Mouse (Mus musculus) ES-E14 (cell line): Measurements from ENCODE around the gene Olfr523.
"Not testable (repeated sequence)": the region's sequence is repeated elsewhere in the genome, so short reads cannot be mapped to it uniquely, and the experiment has no call there.

ENCODE experiments used
- CHD2 ChIP-seq: IDR thresholded peaks from 2 replicates; pipeline ENCODE4 v1.6.1; 2014; ENCODE audit warnings: mild to moderate bottlenecking, low read depth, low read length, inconsistent platforms
- HCFC1 ChIP-seq: IDR thresholded peaks from 2 replicates; pipeline ENCODE4 v1.6.1; 2012; ENCODE audit warnings: low read length, inconsistent platforms, borderline replicate concordance; ENCODE audit not compliant: insufficient read depth
- MAFK ChIP-seq: IDR thresholded peaks from 2 replicates; pipeline ENCODE4 v1.6.1; 2014; ENCODE audit warnings: mild to moderate bottlenecking, low read depth, low read length, inconsistent platforms; ENCODE audit not compliant: insufficient read depth
- ZNF384 ChIP-seq: IDR thresholded peaks from 2 replicates; pipeline ENCODE4 v1.6.1; 2012; ENCODE audit warnings: low read depth, low read length, inconsistent platforms

GRCm38 (mm10) chr7:140134033-140134432 is 39.0 kb upstream of the Olfr523 start:
- not testable (repeated sequence) for TF ChIP-seq ZNF384, CHD2, HCFC1, MAFK
